Mouse (Mus musculus): ENCODE data around the gene Platr17. TPM values are rescaled to one million over a fixed set of nuclear protein-coding genes. Genes with fewer than 3 reads are reported as not detected.
A peak's percentile ranks its signal among the peaks of the same experiment; 100 is the strongest.

Gene Platr17
- polyA plus RNA-seq, 1 experiment, result not detected

DNA sequence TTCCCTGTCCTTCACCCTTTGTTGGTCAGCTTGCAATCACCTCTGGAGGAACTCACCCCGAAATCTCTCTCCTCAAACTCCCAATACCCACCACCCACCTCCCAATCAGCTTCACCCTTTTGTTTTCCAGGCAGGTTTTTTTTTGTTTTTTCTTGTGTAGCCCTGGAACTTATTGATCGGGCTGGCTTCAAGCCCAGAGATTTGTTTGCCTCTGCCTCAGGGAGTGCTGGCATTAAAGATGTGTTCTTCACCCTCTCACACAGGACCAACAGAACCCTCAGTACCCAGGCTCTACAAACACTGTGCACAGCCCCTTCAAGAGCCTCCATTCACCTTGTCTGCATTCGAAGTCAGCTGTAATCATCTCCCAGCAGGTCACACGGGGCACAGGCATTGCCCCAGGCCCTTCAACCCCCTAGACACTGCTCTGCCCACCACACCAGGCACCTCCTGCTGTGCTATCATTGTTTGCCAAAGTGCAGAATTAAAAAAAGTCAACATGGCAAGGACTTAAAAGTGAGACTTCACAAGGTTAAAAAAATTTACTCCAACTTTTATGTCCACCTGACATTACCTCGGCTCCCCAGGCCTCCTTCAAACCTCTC is 49.1 kb downstream of the Platr17 start:
- Histone ChIP-seq H3K9me3 (ENCODE audit: control insufficient read depth, low read length) (no peaks in the 10 kb centered on the region), H3K4me3 (replicated peaks) (peak overlapping the region; percentile 91), H3K27me3 (ENCODE audit: control insufficient read depth) (no peaks in the 10 kb centered on the region), H3K36me3 (ENCODE audit: control insufficient read depth) (peaks cover 74% of the 10 kb centered on the region), H3K4me1 (ENCODE audit: control insufficient read depth) (peaks cover 74% of the 10 kb centered on the region)
- TF ChIP-seq GATA1 (IDR thresholded peaks at IDR 0.05; ENCODE audit: low read length), result no peak
- no peak for TF ChIP-seq TAL1 (IDR thresholded peaks at IDR 0.05; ENCODE audit: low read length)

DNA sequence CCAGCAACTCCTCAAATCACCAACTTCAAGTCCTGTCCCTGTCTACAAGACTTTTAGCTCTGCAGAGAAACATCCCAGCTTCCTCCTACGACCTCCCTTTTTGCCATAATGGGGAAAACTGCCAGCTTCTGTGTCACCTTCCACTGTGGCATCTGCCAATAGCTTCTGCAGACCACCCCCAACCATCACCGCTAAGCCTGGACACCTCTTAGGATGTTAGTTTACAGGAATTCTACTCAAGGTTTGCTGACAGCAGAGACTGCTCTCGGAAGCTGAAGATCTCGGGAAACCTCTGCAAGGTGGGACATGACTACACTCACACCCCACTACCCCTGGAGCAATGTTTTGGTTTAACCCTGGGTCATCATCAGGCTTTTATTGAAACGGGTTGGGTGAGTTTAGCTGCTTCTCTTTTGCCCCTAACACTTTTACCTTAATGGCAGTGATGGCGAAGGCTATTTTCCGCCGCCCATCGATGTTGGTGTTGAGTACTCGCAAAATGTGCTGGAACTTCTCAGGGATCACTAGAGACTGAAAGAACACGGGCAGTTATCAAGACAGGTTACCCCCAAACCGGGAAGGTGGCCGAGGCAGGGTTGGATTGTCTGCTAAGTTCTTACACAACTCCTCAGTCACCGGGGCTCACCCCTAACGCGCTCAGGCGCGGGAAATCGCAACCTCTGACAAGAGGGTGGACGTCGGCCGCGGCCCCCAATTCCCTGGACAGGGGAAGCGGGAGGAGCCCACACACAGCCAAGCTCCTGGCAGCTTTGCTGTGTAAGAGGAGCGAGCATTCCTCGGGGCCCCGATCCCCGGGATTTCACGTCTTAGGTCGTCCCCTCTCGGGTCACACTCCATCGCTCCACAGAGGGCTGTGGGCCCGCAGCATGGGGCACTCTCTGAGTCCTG is 50.0 kb downstream of the Platr17 start:
- peak overlapping the region; percentile 91 for H3K4me3 ChIP-seq (replicated peaks)
- peaks cover 74% of the 10 kb centered on the region for H3K36me3 ChIP-seq (ENCODE audit: control insufficient read depth)
- no peaks in the 10 kb centered on the region for H3K27me3 ChIP-seq (ENCODE audit: control insufficient read depth)
- no peaks in the 10 kb centered on the region for H3K9me3 ChIP-seq (ENCODE audit: control insufficient read depth, low read length)
- no peak for TF ChIP-seq GATA1 (IDR thresholded peaks at IDR 0.05; ENCODE audit: low read length)
- no peak for TF ChIP-seq TAL1 (IDR thresholded peaks at IDR 0.05; ENCODE audit: low read length)
- peaks cover 73% of the 10 kb centered on the region for H3K4me1 ChIP-seq (ENCODE audit: control insufficient read depth)

DNA sequence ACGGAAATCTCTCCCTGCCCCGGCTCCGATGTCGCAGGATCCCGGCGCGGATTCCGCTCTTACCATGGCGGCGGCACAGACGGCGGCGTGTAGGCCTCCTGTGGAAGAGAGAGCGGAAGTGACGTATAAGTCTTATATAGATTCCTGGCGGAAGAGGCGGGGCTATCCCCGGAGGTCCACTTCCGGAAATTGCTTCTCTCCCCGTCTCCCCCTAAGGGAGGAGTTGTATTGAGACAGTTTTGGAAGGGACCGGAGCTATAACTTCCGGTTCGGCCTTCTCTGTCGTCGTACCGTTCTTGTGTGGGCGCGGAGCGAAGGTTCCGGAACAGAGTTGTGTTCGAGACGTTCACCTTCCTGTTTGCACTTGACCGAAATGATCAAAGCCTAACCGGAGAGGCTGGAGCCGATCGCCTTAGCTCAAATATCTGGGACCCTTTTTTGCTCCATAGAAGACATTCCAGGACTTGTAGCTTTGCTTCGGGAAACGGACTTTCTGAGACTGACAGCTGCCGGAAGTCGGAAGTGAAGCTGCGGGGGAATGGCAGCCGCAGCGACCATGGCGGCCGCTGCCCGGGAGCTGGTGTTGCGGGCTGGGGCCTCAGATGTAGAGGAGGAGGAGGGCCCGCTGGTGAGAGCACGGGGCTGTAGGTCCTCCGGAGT is 50.8 kb downstream of the Platr17 start, which contains the start of the genes Vps52 and Rps18:
Gene Vps52, plus strand, starts transcription at position 258 of the 660 bp plus-strand sequence.
Gene Rps18, minus strand, starts transcription at position 447 of the 660 bp plus-strand sequence.
- Histone ChIP-seq H3K4me3 (replicated peaks) (peak within 1 kb of the TSS; percentile 91), H3K9me3 (ENCODE audit: control insufficient read depth, low read length) (no peaks in the 10 kb centered on the region), H3K4me1 (ENCODE audit: control insufficient read depth) (peaks cover 65% of the 10 kb centered on the region), H3K27me3 (ENCODE audit: control insufficient read depth) (no peaks in the 10 kb centered on the region), H3K36me3 (ENCODE audit: control insufficient read depth) (peaks cover 72% of the 10 kb centered on the region)
- TF ChIP-seq GATA1 (IDR thresholded peaks at IDR 0.05; ENCODE audit: low read length), result no peak
- no peak for TF ChIP-seq TAL1 (IDR thresholded peaks at IDR 0.05; ENCODE audit: low read length)

Other genes starting within 250 kb of the Platr17 start
- gene Hnrnpm, start 218.3 kb upstream of the Platr17 start, polyA plus RNA-seq (2012), result 33.0 and 43.0 TPM in 2 replicates
- 80.5 and 112 TPM in 2 replicates for gene March2, start 186.5 kb upstream of the Platr17 start, polyA plus RNA-seq (2012)
- gene Rab11b, start 144.6 kb upstream of the Platr17 start, polyA plus RNA-seq (2012), result 26.5 and 41.4 TPM in 2 replicates
- gene Angptl4, start 123.3 kb upstream of the Platr17 start, polyA plus RNA-seq (2012), result 0.07 TPM in 1 of 2 replicates, not detected in the other
- gene Kank3, start 94.6 kb upstream of the Platr17 start, polyA plus RNA-seq (2012), result 0.03 TPM in 2 replicates
- 366 and 664 TPM in 2 replicates for gene Rps28, start 80.6 kb upstream of the Platr17 start, polyA plus RNA-seq (2012)
- gene Ndufa7, start 80.6 kb upstream of the Platr17 start, polyA plus RNA-seq (2012), result 125 and 152 TPM in 2 replicates
- gene Cd320, start 62.0 kb upstream of the Platr17 start, polyA plus RNA-seq (2012), result 0.26 and 0.86 TPM in 2 replicates
- not detected in 2 replicates for gene Gm7029, start 31.3 kb upstream of the Platr17 start, polyA plus RNA-seq (2012)
- gene Kifc1, start 14.5 kb upstream of the Platr17 start, polyA plus RNA-seq (2012), result 24.3 and 25.8 TPM in 2 replicates
- 1.4 TPM in 2 replicates for gene Daxx, start 4.3 kb downstream of the Platr17 start, polyA plus RNA-seq (2012)
- gene Tapbp, start 10.8 kb downstream of the Platr17 start, polyA plus RNA-seq (2012), result 14.7 and 21.8 TPM in 2 replicates
- 5.6 and 5.7 TPM in 2 replicates for gene Zbtb22, start 10.8 kb downstream of the Platr17 start, polyA plus RNA-seq (2012)
- gene Rgl2, start 24.4 kb downstream of the Platr17 start, polyA plus RNA-seq (2012), result 3.1 and 3.5 TPM in 2 replicates
- 48.7 and 66.5 TPM in 2 replicates for gene Pfdn6, start 35.2 kb downstream of the Platr17 start, polyA plus RNA-seq (2012)
- 6.0 and 6.7 TPM in 2 replicates for gene Wdr46, start 35.5 kb downstream of the Platr17 start, polyA plus RNA-seq (2012)
- 0.21 and 0.45 TPM in 2 replicates for gene B3galt4, start 46.4 kb downstream of the Platr17 start, polyA plus RNA-seq (2012)
- 10.1 and 11.6 TPM in 2 replicates for gene Vps52, start 50.7 kb downstream of the Platr17 start, polyA plus RNA-seq (2012)
- gene Rps18, start 50.9 kb downstream of the Platr17 start, polyA plus RNA-seq (2012), result 11.8 and 13.8 TPM in 2 replicates
- gene H2-K1, start 95.2 kb downstream of the Platr17 start, polyA plus RNA-seq (2012), result 0.91 and 0.94 TPM in 2 replicates
- gene Ring1, start 119.5 kb downstream of the Platr17 start, polyA plus RNA-seq (2012), result 1.8 and 2.5 TPM in 2 replicates
- gene H2-Ke6, start 122.9 kb downstream of the Platr17 start, polyA plus RNA-seq (2012), result 1.4 TPM in 2 replicates
- gene Slc39a7, start 126.5 kb downstream of the Platr17 start, polyA plus RNA-seq (2012), result 3.5 TPM in 2 replicates
- 10.1 and 11.3 TPM in 2 replicates for gene Rxrb, start 126.7 kb downstream of the Platr17 start, polyA plus RNA-seq (2012)
- 0.45 and 0.56 TPM in 2 replicates for gene Col11a2, start 134.3 kb downstream of the Platr17 start, polyA plus RNA-seq (2012)
- 0.04 and 0.14 TPM in 2 replicates for gene H2-Oa, start 187.2 kb downstream of the Platr17 start, polyA plus RNA-seq (2012)
- gene H2-DMa, start 214.4 kb downstream of the Platr17 start, polyA plus RNA-seq (2012), result 0.46 and 1.0 TPM in 2 replicates
- 28.3 and 30.4 TPM in 2 replicates for gene Brd2, start 217.5 kb downstream of the Platr17 start, polyA plus RNA-seq (2012)
- not detected in 2 replicates for gene H2-DMb2, start 238.2 kb downstream of the Platr17 start, polyA plus RNA-seq (2012)
- gene H2-DMb1, start 247.9 kb downstream of the Platr17 start, polyA plus RNA-seq (2012), result not detected in 2 replicates